Mouse (Mus musculus): ENCODE data around the gene Tprn.

- TF ChIP-seq CTCF (IDR thresholded peaks at IDR 0.05; ENCODE audit: low read depth) (no peak), EP300 (IDR thresholded peaks at IDR 0.05; ENCODE audit: low read depth) (no peak)
Measured at GRCm38 (mm10) chr2:25234050-25234449, 28.4 kb upstream of the Tprn start, which contains the start of gene Slc34a3.
